Mouse (Mus musculus) MEL (cell line): Measurements from ENCODE around the gene Vdac1.

Experiments used
- ELF1 ChIP-seq: IDR thresholded peaks from 2 replicates; pipeline ENCODE4 v1.6.1; 2014; ENCODE audit warnings: low read depth, mild to moderate bottlenecking, inconsistent platforms, low read length, improper control_type of control experiment, moderate library complexity
- JUND ChIP-seq: IDR thresholded peaks from 2 replicates; pipeline ENCODE4 v1.6.1; 2011; ENCODE audit warnings: low read depth, mild to moderate bottlenecking, improper control_type of control experiment, low read length
- MYB ChIP-seq: IDR thresholded peaks from 2 replicates; pipeline ENCODE4 v1.6.1; 2011; ENCODE audit warnings: mild to moderate bottlenecking, low read depth, low read length, improper control_type of control experiment
- TCF12 ChIP-seq: IDR thresholded peaks from 2 replicates; pipeline ENCODE4 v1.6.1; 2014; ENCODE audit warnings: low read depth, mild to moderate bottlenecking, inconsistent platforms, low read length, improper control_type of control experiment, moderate library complexity

DNA sequence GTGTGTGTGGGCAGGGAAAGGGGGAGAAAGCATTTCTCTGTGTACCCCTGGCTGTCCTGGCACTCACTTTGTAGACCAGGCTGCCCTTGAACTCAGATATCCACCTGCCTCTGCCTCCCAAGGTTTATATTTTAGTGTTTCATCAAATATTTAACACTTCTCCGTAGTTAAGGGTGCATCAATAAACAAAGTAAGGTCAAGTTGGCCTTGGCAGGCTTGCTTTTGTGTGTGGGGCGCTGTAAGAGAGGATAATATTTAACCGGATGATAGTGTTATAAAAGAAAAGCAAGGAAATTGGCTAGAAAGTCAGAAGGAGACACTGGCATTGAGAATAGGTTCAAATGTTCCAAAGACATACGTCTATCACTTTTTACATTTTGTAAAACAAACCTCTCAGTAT lies 33.8 kb downstream of the Vdac1 start:
- TF ChIP-seq TCF12 (no peak), MYB (no peak), ELF1 (no peak), JUND (no peak)
